Comparison of ENCODE assay signal across 9 mouse cellular contexts in the genomic region with DNA sequence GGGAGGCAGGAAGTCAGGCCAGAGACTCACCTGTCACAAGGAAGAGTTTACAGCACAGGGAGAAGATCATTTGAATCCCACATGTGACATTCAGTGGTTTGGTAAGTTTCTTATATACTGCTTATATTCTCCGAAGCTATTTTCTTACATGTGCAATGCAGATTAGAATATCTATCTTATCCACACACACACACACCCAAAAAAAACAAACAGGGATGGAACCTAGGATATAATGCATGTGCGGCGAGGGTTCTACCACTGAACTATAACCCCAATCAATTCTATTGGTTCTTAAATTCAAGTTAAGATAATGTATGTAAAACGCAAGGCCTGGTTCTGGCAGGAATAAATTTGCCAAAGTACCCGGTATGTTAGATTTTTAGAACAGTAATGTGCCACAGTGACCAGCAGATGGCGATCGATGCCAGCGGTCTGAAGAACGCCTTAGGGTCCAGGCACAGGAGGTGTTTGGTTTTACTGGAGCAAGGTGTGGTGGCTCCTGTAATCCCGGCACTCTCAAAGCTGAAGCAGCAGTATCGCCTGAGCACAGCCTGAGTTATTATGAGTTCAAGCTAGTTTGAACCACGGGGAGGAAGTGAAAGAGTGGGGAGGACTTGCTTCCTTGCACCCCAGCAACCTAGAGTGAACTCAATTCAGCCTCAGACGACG.
DNase-seq lines count a peak whose midpoint lies in the region; ATAC-seq and TF ChIP-seq lines count a peak whose summit lies in the region.
"Had no signal": no experiment of that assay in that cellular context is flagged by ENCODE, and none has a peak within 500 bp of the region (broad histone marks: within the 10 kb centered on the region; RNA-seq: fewer than 3 reads in every experiment).

No protein-coding gene starts in this region.

- peaks cover 24% of the 10 kb centered on the region for H3K27me3 ChIP-seq in E14TG2a.4 (ENCODE audit: insufficient read depth, low read length)
- H3K27me3 ChIP-seq: neural tube, embryonic 12.5 days had no signal

- H3K9me3 ChIP-seq in E14TG2a.4 (ENCODE audit: low read length), result no peaks in the 10 kb centered on the region
- H3K9me3 ChIP-seq: neural tube, embryonic 12.5 days had no signal

- peak overlapping the region; percentile 37; the same call in 1 of the 2 replicates for H3K4me3 ChIP-seq in E14TG2a.4 (replicated peaks; ENCODE audit: low read length)
- H3K4me3 ChIP-seq: neural tube, embryonic 12.5 days had no signal

- DNase-seq in frontal cortex, postnatal 25 days (ENCODE audit: low spot score in 2 of 2), result peak; percentile 31 to 55
- DNase-seq in cerebellum, adult 11-12 months, result peak; percentile 55
- DNase-seq in heart, adult 9 months (ENCODE audit: low spot score in 2 of 2), result peak; percentile 36 to 40
- DNase-seq in layer of hippocampus, adult 9-10 months (ENCODE audit: low spot score), result peak; percentile 63
- DNase-seq in lung, postnatal 10 days, result peak; percentile 69
- DNase-seq in spleen, adult 12 weeks (ENCODE audit: low spot score), result peak; percentile 43

- ATAC-seq in frontal cortex, adult (ENCODE audit: low TSS enrichment), result no peak; the same call in 1 of the 2 replicates

- TF ChIP-seq CTCF in E14TG2a.4 (conservative IDR thresholded peaks at IDR 0.05; ENCODE audit: low read length), result peak; percentile 74

- H3K36me3 ChIP-seq in E14TG2a.4 (ENCODE audit: insufficient read depth, low read length), result no peaks in the 10 kb centered on the region

- H3K4me1 ChIP-seq in E14TG2a.4 (replicated peaks; ENCODE audit: low read depth, low read length), result peaks cover 23% of the 10 kb centered on the region
